8 mouse cellular contexts compared by ENCODE assay signal in genomic region chr10:18844441-18845286, GRCm38 (mm10). TPM values are rescaled to one million over a fixed set of nuclear protein-coding genes. Genes with fewer than 3 reads are reported as not detected.
A peak's percentile ranks its signal among the peaks of the same experiment; 100 is the strongest.
DNase-seq lines count a peak whose midpoint lies in the region; ATAC-seq and TF ChIP-seq lines count a peak whose summit lies in the region.

Gene Perp (plus strand): TSS chr10:18845020.

- no peaks in the 10 kb centered on the region for H3K9me3 ChIP-seq in heart, embryonic 12.5 days (replicated peaks)
- no peaks in the 10 kb centered on the region for H3K9me3 ChIP-seq in lung, embryonic 14.5 days (ENCODE audit: low read depth, low read length)
- H3K9me3 ChIP-seq in neural tube, embryonic 15.5 days (replicated peaks) = no peaks in the 10 kb centered on the region

- peak within 1 kb of the TSS; percentile 77 for H3K4me2 ChIP-seq in heart, embryonic 12.5 days
- H3K4me2 ChIP-seq in lung, embryonic 14.5 days = peak within 1 kb of the TSS; percentile 82
- peak within 1 kb of the TSS; percentile 91 for H3K4me2 ChIP-seq in neural tube, embryonic 15.5 days

- H3K4me1 ChIP-seq in heart, embryonic 12.5 days (replicated peaks) = peaks cover 25% of the 10 kb centered on the region
- H3K4me1 ChIP-seq in lung, embryonic 14.5 days (ENCODE audit: insufficient read depth) = no peaks in the 10 kb centered on the region
- H3K4me1 ChIP-seq in neural tube, embryonic 15.5 days = peaks cover 8% of the 10 kb centered on the region; the same call in 1 of the 2 replicates

- peak within 1 kb of the TSS; percentile 67 for H3K27ac ChIP-seq in heart, embryonic 12.5 days (ENCODE audit: poor library complexity, severe bottlenecking)
- peak within 1 kb of the TSS; percentile 54; the same call in 1 of the 2 replicates for H3K27ac ChIP-seq in lung, embryonic 14.5 days (ENCODE audit: low read depth)
- H3K27ac ChIP-seq in neural tube, embryonic 15.5 days (replicated peaks) = no peak within 1 kb of the TSS

- H3K36me3 ChIP-seq in heart, embryonic 12.5 days = no peaks in the 10 kb centered on the region
- no peaks in the 10 kb centered on the region for H3K36me3 ChIP-seq in lung, embryonic 14.5 days (ENCODE audit: insufficient read depth)
- H3K36me3 ChIP-seq in neural tube, embryonic 15.5 days = no peaks in the 10 kb centered on the region

- peak within 1 kb of the TSS; percentile 75 for H3K9ac ChIP-seq in heart, embryonic 12.5 days
- peak within 1 kb of the TSS; percentile 62 for H3K9ac ChIP-seq in lung, embryonic 14.5 days
- peak within 1 kb of the TSS; percentile 45 for H3K9ac ChIP-seq in neural tube, embryonic 15.5 days (replicated peaks)

- peaks cover 12% of the 10 kb centered on the region for H3K27me3 ChIP-seq in heart, embryonic 12.5 days (replicated peaks)
- H3K27me3 ChIP-seq in lung, embryonic 14.5 days (ENCODE audit: insufficient read depth, low read length) = peaks cover 31% of the 10 kb centered on the region
- peaks cover 37% of the 10 kb centered on the region for H3K27me3 ChIP-seq in neural tube, embryonic 15.5 days (replicated peaks)

- TF ChIP-seq CTCF in lung, embryonic 14.5 days (IDR thresholded peaks at IDR 0.05; ENCODE audit: low read depth) = no peak

- peak; percentile 85 for DNase-seq in 3134 (ENCODE audit: extremely low read depth, insufficient read length, low spot score)
- peak; percentile 45 to 66 for DNase-seq in adrenal gland, adult (ENCODE audit: inconsistent age in 2 of 2, low spot score in 1 of 2)
- peak; percentile 61 for DNase-seq in embryo, embryonic 10 days (ENCODE audit: low spot score)
- DNase-seq in kidney, adult 9 months = peak; percentile 80
- DNase-seq in lung, embryonic 14.5 days = peak; percentile 75
- DNase-seq in urinary bladder, postnatal 10 days (ENCODE audit: low spot score) = peak; percentile 31

- peak within 1 kb of the TSS; percentile 65 for H3K4me3 ChIP-seq in heart, embryonic 12.5 days
- H3K4me3 ChIP-seq in lung, embryonic 14.5 days (ENCODE audit: low read depth, low read length) = peak within 1 kb of the TSS; percentile 49
- H3K4me3 ChIP-seq in neural tube, embryonic 15.5 days (replicated peaks) = peak within 1 kb of the TSS; percentile 54

- 3% methylated on average over 54 of the region's 54 CpGs for WGBS in heart, embryonic 12.5 days
- WGBS in lung, embryonic 14.5 days = 3% methylated on average over 41 of the region's 54 CpGs
- WGBS in neural tube, embryonic 15.5 days = 4% methylated on average over 52 of the region's 54 CpGs

- ATAC-seq in heart, embryonic 12.5 days (ENCODE audit: insufficient number of reproducible peaks, low FRiP score) = peak; percentile 85
- peak; percentile 92 for ATAC-seq in lung, embryonic 14.5 days (ENCODE audit: insufficient read depth)
- peak; percentile 89 for ATAC-seq in neural tube, embryonic 15.5 days (ENCODE audit: low FRiP score)

RNA-seq across cellular contexts. Expression of gene Perp, which starts in this region (rescaled TPM):
- 105 and 106 TPM in 2 replicates for polyA plus RNA-seq in heart, embryonic 12.5 days (2016; fragmentation: Nextera tagmentation; extraction: Ambion mirVana)
- 15.0 and 21.2 TPM in 2 replicates for polyA plus RNA-seq in lung, embryonic 14.5 days (2014; fragmentation: Nextera tagmentation; extraction: Ambion mirVana)
- polyA plus RNA-seq in neural tube, embryonic 15.5 days (2015; fragmentation: Nextera tagmentation; extraction: Ambion mirVana) = 9.0 and 26.8 TPM in 2 replicates

Comparison
In these comparisons a context has a peak if more than half of its experiments do, and no peak if none do; other contexts are left out.
1. DNase-seq: peak in every context shown above with its lines; median percentile 85 in 3134; 80 in kidney, adult 9 months; 75 in lung, embryonic 14.5 days; 61 in embryo, embryonic 10 days; 56 in adrenal gland, adult; 31 in urinary bladder, postnatal 10 days.